Mouse (Mus musculus) cerebellum, adult 2 months (tissue): ENCODE results near the gene Tlcd1.

ENCODE experiments used
- CTCF ChIP-seq: fragments of 200-500 bp; IDR thresholded peaks from 2 replicates; pipeline ENCODE4 v1.5.1; 2011; ENCODE audit warnings: low read depth, mild to moderate bottlenecking, control low read depth, low read length, moderate library complexity, borderline replicate concordance; ENCODE audit not compliant: insufficient read depth
- POLR2A ChIP-seq: fragments of 200-500 bp; IDR thresholded peaks from 2 replicates; pipeline ENCODE4 v1.6.1; 2011; ENCODE audit warnings: low read length, control low read depth, borderline replicate concordance; ENCODE audit not compliant: insufficient read depth

DNA sequence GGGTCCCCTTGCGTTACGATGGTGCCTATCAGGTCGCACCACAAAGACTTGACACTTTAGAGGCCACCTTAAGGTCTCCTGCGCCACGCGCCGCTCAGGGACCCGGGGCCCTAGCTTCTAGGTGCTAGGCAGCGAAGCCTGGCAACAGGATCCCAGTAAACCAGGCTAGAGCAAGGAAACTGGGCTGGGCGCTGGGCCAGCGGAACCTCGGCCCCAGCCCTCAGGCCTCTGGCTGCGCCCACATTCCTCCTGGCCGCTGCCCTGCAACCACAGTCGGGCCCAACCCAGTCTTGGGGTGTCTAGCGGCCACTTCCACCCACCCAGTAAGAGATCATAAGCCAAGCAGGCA, 10.8 kb upstream of the Tlcd1 start:
- TF ChIP-seq CTCF = no peak
- no peak for TF ChIP-seq POLR2A
